Mouse (Mus musculus) C2C12 (cell line): Measurements from ENCODE around the gene Mmp8.

Experiments
- CTCF ChIP-seq: IDR thresholded peaks from one replicate; pipeline ENCODE4 v1.5.1; 2011; ENCODE audit not compliant: control insufficient read depth, insufficient read depth, insufficient read length
- FOSL1 ChIP-seq: IDR thresholded peaks from one replicate; pipeline ENCODE4 v1.8.0; 2011; ENCODE audit warnings: mild to moderate bottlenecking, low read length; ENCODE audit not compliant: poor library complexity, insufficient read depth, severe bottlenecking
- USF1 ChIP-seq: IDR thresholded peaks from one replicate; pipeline ENCODE4 v1.6.1; 2011; ENCODE audit warnings: low read depth, mild to moderate bottlenecking, control low read depth, moderate library complexity

GRCm38 (mm10) chr9:7517944-7518571 lies 40.2 kb upstream of the Mmp8 start:
- no peak for TF ChIP-seq CTCF
- TF ChIP-seq USF1, result peak; percentile 7
- no peak for TF ChIP-seq FOSL1
